Mouse (Mus musculus): Measurements from ENCODE around the gene 2210408I21Rik.

- TF ChIP-seq POLR2A (IDR thresholded peaks at IDR 0.05; ENCODE audit: insufficient read depth, low read length): no peak
- no peak for TF ChIP-seq CTCF (IDR thresholded peaks at IDR 0.05; ENCODE audit: low read depth, low read length)
Measured at GRCm38 (mm10) chr13:77262715-77263338, 127.5 kb downstream of the 2210408I21Rik start.

Measured in ES-Bruce4 (cell line).